In the genomic region with DNA sequence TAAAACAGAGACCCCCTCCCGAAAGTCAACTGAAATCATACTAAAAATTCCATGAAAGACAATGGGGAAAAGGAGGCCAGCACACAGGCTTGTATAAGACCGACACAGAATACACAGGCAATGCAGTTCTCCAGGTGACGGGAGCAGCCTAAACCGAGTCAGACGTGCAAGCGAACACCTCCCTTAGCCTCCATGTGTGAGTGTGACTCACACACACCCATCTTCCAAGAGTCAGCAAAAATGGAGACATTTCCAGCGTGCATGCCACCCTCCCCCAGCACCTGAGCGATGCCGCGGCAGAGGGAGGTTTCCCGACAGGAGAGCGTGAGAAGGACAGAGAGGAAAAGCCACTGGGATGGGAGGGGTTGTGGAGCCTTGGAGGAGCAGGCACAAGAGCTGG, we compare ENCODE assay signal across 14 mouse cellular contexts.
"Had no signal": no experiment of that assay in that cellular context is flagged by ENCODE, and none has a peak within 500 bp of the region (broad histone marks: within the 10 kb centered on the region; RNA-seq: fewer than 3 reads in every experiment).

No protein-coding gene starts in this region.

- DNase-seq: kidney, adult 2 months; kidney, postnatal 14 days; left cerebral cortex, postnatal 4 days; lung, embryonic 14.5 days; lung, postnatal 10 days; lung, postnatal 4 days; thymus, postnatal 4 days had no signal

- H3K9me3 ChIP-seq: kidney, embryonic 15.5 days; limb, embryonic 15.5 days; liver, embryonic 12.5 days; neural tube, embryonic 15.5 days had no signal

- H3K4me3 ChIP-seq: kidney, embryonic 15.5 days; limb, embryonic 15.5 days; liver, embryonic 12.5 days; megakaryocyte, embryonic 14.5 days; myocyte; neural tube, embryonic 15.5 days had no signal

- H3K36me3 ChIP-seq: kidney, embryonic 15.5 days; limb, embryonic 15.5 days; liver, embryonic 12.5 days; neural tube, embryonic 15.5 days had no signal

- ATAC-seq: liver, embryonic 12.5 days had no signal

- H3K9ac ChIP-seq: kidney, embryonic 15.5 days; limb, embryonic 15.5 days; liver, embryonic 12.5 days; lung, embryonic 14.5 days; neural tube, embryonic 15.5 days had no signal

- H3K27me3 ChIP-seq: kidney, embryonic 15.5 days; limb, embryonic 15.5 days; liver, embryonic 12.5 days; megakaryocyte, embryonic 14.5 days; neural tube, embryonic 15.5 days had no signal

- H3K4me1 ChIP-seq: liver, embryonic 12.5 days; megakaryocyte, embryonic 14.5 days had no signal

- H3K27ac ChIP-seq: kidney, embryonic 15.5 days; limb, embryonic 15.5 days; liver, embryonic 12.5 days; neural tube, embryonic 15.5 days; stomach, postnatal 0 days had no signal

- H3K4me2 ChIP-seq: kidney, embryonic 15.5 days; limb, embryonic 15.5 days; liver, embryonic 12.5 days; lung, embryonic 14.5 days; neural tube, embryonic 15.5 days had no signal
